Mouse (Mus musculus): ENCODE measurements around the gene Pnmal2.
A peak's percentile ranks its signal among the peaks of the same experiment; 100 is the strongest.

Gene Pnmal2

GRCm38 (mm10) chr7:16944061-16944807, at the start of gene Pnmal2:
Gene Pnmal2, plus strand, starts transcription at chr7:16944682.
- DNase-seq (ENCODE audit: low spot score in 2 of 2): peak; percentile 88 to 89

GRCm38 (mm10) chr7:16895000-16895399, 49.5 kb upstream of the Pnmal2 start:
- peak; percentile 70 to 75 for DNase-seq (ENCODE audit: low spot score in 2 of 2)

DNA sequence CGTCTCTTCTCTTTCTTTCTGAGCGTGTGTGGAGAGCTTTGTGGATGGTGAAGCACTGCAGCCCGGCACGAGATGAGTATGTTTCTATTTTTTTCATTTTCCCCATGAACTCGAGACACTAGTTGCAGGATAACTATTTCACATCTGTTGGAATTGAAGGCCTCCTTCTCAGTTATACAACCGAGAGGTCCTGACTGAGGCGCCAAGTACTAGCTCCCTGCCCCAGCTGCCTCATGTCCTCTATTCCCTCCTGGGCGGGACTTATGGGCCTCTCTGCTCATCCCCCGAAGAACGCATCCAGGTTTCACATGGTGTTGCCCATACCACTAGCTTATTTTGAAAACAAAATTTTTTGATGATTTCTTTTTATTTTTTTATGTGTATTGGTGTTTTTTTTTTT, 49.0 kb upstream of the Pnmal2 start:
- DNase-seq (ENCODE audit: low spot score in 2 of 2): no peak

GRCm38 (mm10) chr7:16900526-16900925, 44.0 kb upstream of the Pnmal2 start:
- DNase-seq (ENCODE audit: low spot score in 2 of 2): no peak

DNA sequence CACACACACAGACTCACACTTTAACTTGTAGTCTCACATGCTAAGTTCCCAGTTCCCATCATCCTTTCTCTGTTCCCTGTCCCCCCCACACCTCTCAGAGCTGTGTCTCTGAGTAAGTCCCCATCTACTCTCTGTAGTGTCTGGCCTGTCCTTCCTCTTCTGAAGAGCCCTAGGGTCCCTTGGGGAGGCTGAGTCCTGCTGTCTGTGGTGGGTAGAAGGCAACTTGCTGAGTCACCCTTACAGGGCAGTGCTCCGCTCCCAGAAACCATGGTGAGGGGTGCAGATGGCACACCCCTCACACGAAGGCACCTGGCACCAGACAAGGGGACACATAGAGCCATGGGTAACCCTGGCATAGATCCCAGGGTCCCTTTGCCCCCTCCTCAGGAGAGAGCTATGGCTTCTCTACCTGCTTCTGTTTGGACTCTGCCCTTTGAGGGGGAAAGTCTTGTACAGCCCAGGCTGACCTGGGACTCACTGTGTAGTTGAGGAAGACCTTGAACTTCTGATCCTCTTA, 41.0 kb upstream of the Pnmal2 start:
- DNase-seq (ENCODE audit: low spot score in 2 of 2): no peak

DNA sequence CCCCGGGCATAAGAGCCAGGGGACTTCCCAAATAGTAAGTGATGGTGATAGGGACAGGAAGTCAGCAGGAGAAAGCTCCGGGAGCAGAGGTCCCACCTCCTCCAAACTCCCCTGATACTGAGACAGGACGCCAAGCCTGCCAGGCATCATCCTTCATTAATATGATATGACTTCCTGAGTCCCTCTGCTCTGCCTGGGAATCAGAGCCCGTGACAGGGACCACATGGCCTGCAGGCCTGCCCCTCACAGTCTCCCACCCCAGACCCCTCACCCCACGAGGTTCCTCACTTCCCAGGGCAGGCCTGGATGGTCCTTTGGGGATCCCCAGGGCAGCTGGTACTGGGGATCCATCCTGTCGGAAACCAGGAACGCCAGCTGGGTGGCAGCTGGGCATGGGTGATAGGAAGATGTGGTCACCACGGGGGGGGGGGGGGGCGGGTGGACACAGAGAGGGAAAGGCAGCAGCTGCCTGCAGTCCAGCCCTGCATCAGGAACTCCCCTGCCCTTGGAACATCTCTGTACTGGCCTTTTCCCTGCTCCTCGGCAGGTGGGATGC, 40.3 kb upstream of the Pnmal2 start:
- DNase-seq (ENCODE audit: low spot score in 2 of 2): no peak

GRCm38 (mm10) chr7:16905491-16906021, 38.9 kb upstream of the Pnmal2 start:
- DNase-seq (ENCODE audit: low spot score in 2 of 2): no peak

- no peak for DNase-seq (ENCODE audit: low spot score in 2 of 2)
These were observed 38.2 kb upstream of the Pnmal2 start, which contains the start of gene Ptgir for GRCm38 (mm10) chr7:16906281-16906680. Gene Ptgir, plus strand, starts transcription at chr7:16906490.

GRCm38 (mm10) chr7:16906889-16907559, 37.5 kb upstream of the Pnmal2 start:
- no peak for DNase-seq (ENCODE audit: low spot score in 2 of 2)

GRCm38 (mm10) chr7:16907842-16908241, 36.6 kb upstream of the Pnmal2 start:
- no peak for DNase-seq (ENCODE audit: low spot score in 2 of 2)

GRCm38 (mm10) chr7:16908367-16908766, 36.1 kb upstream of the Pnmal2 start:
- DNase-seq (ENCODE audit: low spot score in 2 of 2): no peak

DNA sequence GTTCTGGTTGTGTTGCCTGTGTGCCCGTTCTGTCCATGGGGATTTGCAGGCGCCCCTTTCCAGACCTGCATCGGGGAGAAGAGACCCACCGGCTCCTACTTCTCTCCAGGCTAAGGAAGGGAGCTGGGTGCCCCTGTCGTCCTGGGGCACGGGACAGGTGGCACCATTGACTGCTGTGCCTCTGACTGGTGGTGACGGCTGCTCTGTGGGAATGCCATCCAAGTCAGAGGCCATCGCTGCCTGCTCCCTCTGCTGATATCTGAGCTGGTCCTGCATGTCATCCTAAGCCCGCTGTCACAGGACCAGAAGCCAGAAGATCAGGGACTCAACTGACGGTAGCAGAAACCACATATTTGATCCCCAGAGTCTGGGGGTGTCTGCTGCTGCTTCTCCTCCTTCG, 35.6 kb upstream of the Pnmal2 start:
- no peak for DNase-seq (ENCODE audit: low spot score in 2 of 2)

DNA sequence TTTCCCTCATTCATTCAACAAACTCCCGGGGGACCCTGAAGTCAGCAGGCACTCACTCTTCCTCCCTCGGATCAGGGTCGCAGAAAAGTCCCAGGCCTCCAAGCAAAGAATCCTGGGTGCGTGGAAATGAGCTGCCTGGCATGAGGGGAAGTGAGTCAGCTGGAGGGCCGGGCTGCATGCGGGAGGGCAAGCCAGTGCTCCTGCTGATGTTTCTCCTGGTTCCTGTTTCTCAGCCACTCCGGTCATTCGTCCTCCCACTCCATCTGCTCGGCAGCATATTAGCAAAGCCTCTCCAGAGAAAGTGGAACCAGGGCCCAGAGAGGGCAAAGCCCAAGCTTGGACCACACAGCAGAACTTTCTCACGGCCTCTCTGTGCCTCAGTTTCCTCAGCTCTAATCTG, 34.6 kb upstream of the Pnmal2 start:
- DNase-seq (ENCODE audit: low spot score in 2 of 2): no peak

- DNase-seq (ENCODE audit: low spot score in 2 of 2): no peak
These were observed 32.6 kb upstream of the Pnmal2 start for GRCm38 (mm10) chr7:16911904-16912303.

DNA sequence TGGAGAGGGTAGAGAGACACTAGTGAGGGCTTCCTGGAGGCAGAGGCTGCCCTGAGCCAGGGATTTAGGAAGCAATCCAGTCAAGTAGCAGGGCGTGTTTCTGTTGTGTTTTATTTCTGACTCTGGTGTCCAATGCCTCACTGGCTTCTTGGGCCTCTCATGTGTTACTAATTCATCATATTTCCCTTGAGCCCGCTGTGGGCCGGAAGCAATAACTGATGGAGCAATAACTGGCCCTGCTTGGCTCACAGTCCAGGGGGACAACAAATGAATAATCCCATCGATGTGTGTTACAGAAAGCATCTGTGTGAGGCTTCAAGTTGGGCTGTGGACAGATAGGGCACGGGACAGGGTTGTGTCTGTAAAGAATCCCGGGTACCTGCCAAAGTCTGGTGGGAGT, 32.1 kb upstream of the Pnmal2 start:
- DNase-seq (ENCODE audit: low spot score in 2 of 2): no peak

- peak; percentile 70 to 78 for DNase-seq (ENCODE audit: low spot score in 2 of 2)
These were observed 30.6 kb upstream of the Pnmal2 start for GRCm38 (mm10) chr7:16913806-16914452.

- no peak for DNase-seq (ENCODE audit: low spot score in 2 of 2)
These were observed 29.8 kb upstream of the Pnmal2 start for GRCm38 (mm10) chr7:16914453-16915343.

GRCm38 (mm10) chr7:16915461-16916340, 28.8 kb upstream of the Pnmal2 start:
- no peak for DNase-seq (ENCODE audit: low spot score in 2 of 2)

GRCm38 (mm10) chr7:16916342-16917265, 27.9 kb upstream of the Pnmal2 start:
- no peak for DNase-seq (ENCODE audit: low spot score in 2 of 2)

Measured in frontal cortex, postnatal 36 days (tissue).